15 mouse cellular contexts compared by ENCODE assay signal in genomic region chr3:108977340-108978030, GRCm38 (mm10). TPM values are rescaled to one million over a fixed set of nuclear protein-coding genes. Genes with fewer than 3 reads are reported as not detected.
DNase-seq lines count a peak whose midpoint lies in the region; ATAC-seq and TF ChIP-seq lines count a peak whose summit lies in the region.
"Had no signal": no experiment of that assay in that cellular context is flagged by ENCODE, and none has a peak within 500 bp of the region (broad histone marks: within the 10 kb centered on the region; RNA-seq: fewer than 3 reads in every experiment).

No protein-coding gene starts in this region.

- no peak overlapping the region for H3K27ac ChIP-seq in cerebellum, adult 2 months (ENCODE audit: insufficient read depth, low read length)
- H3K27ac ChIP-seq in liver, embryonic 13.5 days = no peak overlapping the region
- H3K27ac ChIP-seq: forebrain, embryonic 13.5 days; hindbrain, embryonic 13.5 days; midbrain, embryonic 10.5 days had no signal

- H3K4me2 ChIP-seq in liver, embryonic 13.5 days = no peak overlapping the region
- H3K4me2 ChIP-seq: forebrain, embryonic 13.5 days; hindbrain, embryonic 13.5 days had no signal

- TF ChIP-seq CTCF in cerebellum, adult 2 months (IDR thresholded peaks at IDR 0.05; ENCODE audit: borderline replicate concordance, insufficient read depth, low read depth, low read length) = peak; percentile 23; the same call in 1 of the 2 replicates

- intact Hi-C loops in left cerebral cortex, postnatal 36 days (cut with DNase I) = loop anchor here (5.0 kb wide), 1 partner anchor 50 kb away; the partner anchor contains the start of gene Fam102b

- H3K9ac ChIP-seq in liver, embryonic 13.5 days = no peak overlapping the region
- H3K9ac ChIP-seq: forebrain, embryonic 13.5 days; hindbrain, embryonic 13.5 days had no signal

- DNase-seq in cerebellum, adult 2 months = no peak
- no peak for DNase-seq in cerebellum, postnatal 4 days (ENCODE audit: low spot score in 2 of 2)
- peak; percentile 33 for DNase-seq in thymus, postnatal 0 days (ENCODE audit: low spot score)
- DNase-seq in thymus, adult 18-20 months = no peak
- no peak for DNase-seq in liver, embryonic 13.5 days
- no peak for DNase-seq in embryo, embryonic 10.5 days (ENCODE audit: low spot score)
- DNase-seq in left cerebral cortex, postnatal 36 days (ENCODE audit: low spot score in 2 of 2) = no peak
- no peak for DNase-seq in urinary bladder, postnatal 4 days (ENCODE audit: low spot score in 2 of 2)
- DNase-seq: cerebellum, adult 9-10 months; thymus, postnatal 36 days had no signal

- H3K27me3 ChIP-seq in cerebellum, adult 2 months (ENCODE audit: control insufficient read depth, insufficient read depth, low read length) = no peaks in the 10 kb centered on the region
- no peaks in the 10 kb centered on the region for H3K27me3 ChIP-seq in liver, embryonic 13.5 days
- H3K27me3 ChIP-seq: forebrain, embryonic 13.5 days; hindbrain, embryonic 13.5 days had no signal

- H3K9me3 ChIP-seq in liver, embryonic 13.5 days (replicated peaks) = no peaks in the 10 kb centered on the region
- H3K9me3 ChIP-seq: forebrain, embryonic 13.5 days; hindbrain, embryonic 13.5 days; midbrain, embryonic 10.5 days had no signal

- no peaks in the 10 kb centered on the region for H3K4me1 ChIP-seq in cerebellum, adult 2 months (ENCODE audit: control insufficient read depth, insufficient read depth, low read length)
- H3K4me1 ChIP-seq in liver, embryonic 13.5 days (replicated peaks) = peaks cover 32% of the 10 kb centered on the region
- H3K4me1 ChIP-seq: forebrain, embryonic 13.5 days; hindbrain, embryonic 13.5 days; midbrain, embryonic 10.5 days had no signal

- H3K4me3 ChIP-seq in cerebellum, adult 2 months (replicated peaks; ENCODE audit: insufficient read depth, low read depth, low read length) = no peak overlapping the region
- no peak overlapping the region for H3K4me3 ChIP-seq in liver, embryonic 13.5 days (replicated peaks)
- H3K4me3 ChIP-seq: forebrain, embryonic 13.5 days; hindbrain, embryonic 13.5 days; midbrain, embryonic 10.5 days had no signal

- no peak for TF ChIP-seq POLR2A in cerebellum, adult 2 months (IDR thresholded peaks at IDR 0.05; ENCODE audit: borderline replicate concordance, insufficient read depth, low read length)

- 97% methylated on average over 13 of the region's 13 CpGs for WGBS in cerebellum, adult 2 months
- WGBS in liver, embryonic 13.5 days (ENCODE audit: insufficient replicate concordance) = 78% methylated on average over 13 of the region's 13 CpGs

- ATAC-seq in liver, embryonic 13.5 days (ENCODE audit: low read depth) = 0 out of 2 replicates have a peak, but pooled peaks have one; percentile 14
- ATAC-seq: forebrain, embryonic 13.5 days had no signal

- peaks cover 21% of the 10 kb centered on the region for H3K36me3 ChIP-seq in liver, embryonic 13.5 days

RNA-seq across cellular contexts. Expression of gene Gm9857, which starts 37.2 kb away (rescaled TPM):
- 0.88 and 1.0 TPM in 2 replicates for polyA plus RNA-seq in cerebellum, adult 2 months (2012; rRNA removed)
- polyA plus RNA-seq in thymus, postnatal 0 days (2015; fragmentation: Nextera tagmentation; extraction: Ambion mirVana) = not detected in 2 replicates
- polyA plus RNA-seq in liver, embryonic 13.5 days (2015; fragmentation: Nextera tagmentation; extraction: Ambion mirVana) = not detected in 2 replicates
- total RNA-seq in left cerebral cortex, postnatal 36 days (2021) = not detected
- total RNA-seq: layer of hippocampus, postnatal 25 days had no signal
- polyA plus RNA-seq: C2C12; forebrain, embryonic 13.5 days; hindbrain, embryonic 13.5 days; midbrain, embryonic 10.5 days had no signal

RNA-seq across cellular contexts. Expression of gene Henmt1, which starts 37.8 kb away (rescaled TPM):
- 1.0 and 1.3 TPM in 2 replicates for polyA plus RNA-seq in cerebellum, adult 2 months (2012; rRNA removed)
- 2.2 and 2.3 TPM in 2 replicates for polyA plus RNA-seq in thymus, postnatal 0 days (2015; fragmentation: Nextera tagmentation; extraction: Ambion mirVana)
- 0.08 TPM in 1 of 2 replicates, not detected in the other for polyA plus RNA-seq in liver, embryonic 13.5 days (2015; fragmentation: Nextera tagmentation; extraction: Ambion mirVana)
- 1 to 10 TPM; 1.3 to 2.3 TPM for total RNA-seq in left cerebral cortex, postnatal 36 days (2021)

RNA-seq across cellular contexts. Expression of gene Fam102b, which starts 49.9 kb away (rescaled TPM):
- 13.8 and 14.3 TPM in 2 replicates for polyA plus RNA-seq in cerebellum, adult 2 months (2012; rRNA removed)
- polyA plus RNA-seq in thymus, postnatal 0 days (2015; fragmentation: Nextera tagmentation; extraction: Ambion mirVana) = 8.1 and 9.5 TPM in 2 replicates
- polyA plus RNA-seq in liver, embryonic 13.5 days (2015; fragmentation: Nextera tagmentation; extraction: Ambion mirVana) = 1.6 and 1.9 TPM in 2 replicates
- 10 to 100 TPM; 33.3 to 36.6 TPM for total RNA-seq in left cerebral cortex, postnatal 36 days (2021)
